Mouse (Mus musculus): ENCODE data around the gene Gadd45a.
A peak's percentile ranks its signal among the peaks of the same experiment; 100 is the strongest.
"Not testable (repeated sequence)": the region's sequence is repeated elsewhere in the genome, so short reads cannot be mapped to it uniquely, and the experiment has no call there.

Gene Gadd45a

DNA sequence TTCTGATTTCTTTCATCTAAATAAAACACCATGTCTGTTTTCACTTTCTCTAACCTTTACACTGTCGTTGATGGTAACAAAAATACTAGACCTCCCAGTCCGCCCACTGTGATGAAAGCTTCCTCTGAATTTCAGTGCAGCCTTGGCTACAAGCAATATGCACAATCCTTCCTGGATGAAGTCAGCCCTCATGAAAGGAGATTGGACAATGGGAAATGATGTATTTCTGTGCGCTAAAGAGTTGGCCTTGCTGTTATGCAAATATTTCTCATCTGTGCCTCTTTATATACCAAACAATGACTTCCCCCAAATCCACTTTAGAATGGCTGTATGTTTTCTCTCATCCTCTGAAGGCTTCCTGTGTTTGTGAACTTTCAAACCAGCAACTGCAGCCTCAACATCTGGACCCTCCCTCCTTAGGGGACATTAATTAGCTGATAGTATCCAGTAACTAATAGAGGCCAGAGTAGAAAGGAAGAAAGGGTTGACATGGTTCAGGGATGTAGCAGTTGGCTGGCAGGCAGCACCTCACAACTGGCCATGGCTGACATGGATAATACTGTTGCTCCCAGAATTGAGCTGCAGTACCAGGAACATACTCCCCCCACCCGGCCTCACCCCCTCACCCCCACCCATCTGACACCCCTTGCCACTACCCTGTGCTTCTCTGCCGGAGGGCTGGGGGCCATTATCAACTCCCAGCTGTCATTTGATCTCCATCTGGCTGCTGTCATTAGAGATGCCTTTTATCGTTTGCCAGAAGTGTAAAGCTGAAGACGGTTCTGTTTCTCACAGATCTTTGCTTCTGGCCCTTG is 11.8 kb upstream of the Gadd45a start:
- peak; percentile 17 for DNase-seq (ENCODE audit: low spot score)

DNA sequence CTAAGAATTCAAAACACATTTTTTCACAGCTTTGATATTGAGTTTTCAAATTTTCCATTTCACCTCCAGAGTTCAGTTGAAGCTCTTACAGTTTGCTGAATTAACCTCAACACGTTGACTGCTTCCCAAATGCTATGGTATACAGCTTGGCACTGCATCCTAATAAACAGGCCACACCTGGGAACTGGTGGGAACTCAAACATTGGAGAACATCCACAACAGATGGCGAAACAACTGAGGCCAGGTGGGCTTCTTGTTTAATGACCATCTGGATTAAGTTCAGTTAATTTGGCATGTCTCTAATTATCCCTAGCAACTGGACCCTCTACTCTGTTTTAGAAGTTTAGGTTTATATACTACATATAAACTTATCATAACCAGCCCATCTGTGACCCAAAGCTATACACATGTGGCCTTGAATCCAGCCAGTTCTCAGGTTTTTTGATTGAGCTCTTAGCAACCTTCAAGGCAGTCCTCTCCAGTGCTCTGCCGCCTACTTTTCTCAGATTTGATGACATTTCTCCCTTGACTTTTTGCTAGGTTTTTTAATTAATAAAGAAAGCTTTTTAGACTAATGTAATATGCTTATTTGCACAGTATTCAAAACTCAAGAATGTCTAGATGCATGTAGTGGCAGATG is 10.9 kb upstream of the Gadd45a start:
- DNase-seq (ENCODE audit: low spot score) = no peak

DNA sequence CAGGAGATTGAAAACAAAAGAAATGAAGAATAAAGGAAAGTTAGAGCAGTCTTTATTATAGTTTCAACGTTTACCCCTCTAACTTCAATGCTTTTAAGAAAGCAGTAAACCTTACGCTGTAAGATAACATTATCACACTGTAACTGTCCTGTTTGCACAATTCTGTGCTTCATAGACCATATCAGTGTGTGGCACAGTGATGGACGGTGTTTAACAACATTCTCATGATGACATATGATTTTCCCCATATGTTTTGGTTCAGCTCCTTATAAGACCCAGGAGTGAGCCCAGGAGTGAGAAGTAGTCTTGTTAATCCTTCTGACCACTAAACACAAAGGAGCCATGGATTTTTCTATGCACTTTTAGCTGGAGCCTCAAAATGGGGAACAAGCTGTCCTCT is 9.7 kb upstream of the Gadd45a start:
- DNase-seq (ENCODE audit: low spot score) = no peak

DNA sequence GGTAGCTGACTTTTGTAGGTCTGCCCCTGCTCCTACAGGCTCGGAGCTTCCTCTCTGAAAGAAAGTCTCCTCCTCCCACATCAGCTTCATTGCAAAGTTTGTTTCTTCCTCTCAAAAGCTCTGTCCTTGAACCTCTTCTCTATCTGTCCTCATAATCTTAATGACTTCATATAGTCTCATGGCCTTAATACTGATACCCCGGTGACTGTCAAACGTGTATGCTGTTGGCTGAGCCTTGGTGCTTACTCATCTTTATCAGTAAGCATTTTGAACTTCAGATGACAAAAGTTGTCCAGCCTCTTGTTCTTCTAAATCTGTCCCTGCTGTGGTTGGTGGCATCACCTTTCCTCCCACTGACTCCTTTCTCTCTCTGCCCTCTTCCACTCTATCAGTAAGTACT is 8.2 kb upstream of the Gadd45a start:
- no peak for DNase-seq (ENCODE audit: low spot score)

DNA sequence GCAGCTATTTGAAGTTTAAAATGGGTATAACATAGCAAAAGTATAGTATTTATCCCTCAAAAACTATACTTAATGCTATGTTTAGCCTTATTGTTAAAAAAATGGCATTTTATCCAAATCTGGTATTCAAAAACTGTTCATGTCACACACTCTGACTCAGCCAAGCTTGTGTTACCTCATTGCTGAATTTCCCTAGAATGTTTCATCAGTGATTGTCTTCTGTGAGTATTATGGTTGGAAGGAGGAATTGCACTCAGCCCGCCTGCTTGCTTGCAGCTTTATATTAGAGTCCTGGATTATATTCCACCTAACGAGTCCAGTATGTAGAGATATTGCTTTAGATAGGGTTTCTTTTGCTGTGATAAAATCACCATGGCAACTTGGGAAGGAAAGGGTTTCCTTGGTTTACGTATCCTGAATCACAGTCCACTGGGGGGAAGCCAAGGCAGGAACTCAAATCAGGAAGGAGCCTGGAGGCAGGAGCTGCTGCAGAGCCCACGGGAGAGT is 3.7 kb upstream of the Gadd45a start:
- peak; percentile 16 for DNase-seq (ENCODE audit: low spot score)

DNA sequence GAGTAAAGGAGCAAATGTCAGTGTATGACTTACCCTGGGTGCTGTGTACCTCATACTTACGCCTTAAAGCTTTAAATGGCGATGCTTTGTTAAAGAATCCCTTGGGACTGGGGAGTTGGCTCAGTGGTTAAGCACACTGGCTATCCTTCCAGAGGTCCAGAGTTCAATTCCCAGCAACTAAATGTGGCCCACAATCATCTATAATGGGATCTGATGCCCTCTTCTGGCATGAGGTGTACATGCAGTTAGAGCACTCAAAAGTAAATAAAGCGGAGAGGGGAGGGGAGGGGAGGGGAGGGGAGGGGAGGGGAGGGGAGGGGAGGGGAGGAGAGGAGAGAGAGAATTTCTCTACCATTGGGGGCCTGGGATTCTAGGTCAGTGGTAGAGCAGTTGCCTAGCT is 1.7 kb upstream of the Gadd45a start:
- no peak for DNase-seq (ENCODE audit: low spot score)

DNA sequence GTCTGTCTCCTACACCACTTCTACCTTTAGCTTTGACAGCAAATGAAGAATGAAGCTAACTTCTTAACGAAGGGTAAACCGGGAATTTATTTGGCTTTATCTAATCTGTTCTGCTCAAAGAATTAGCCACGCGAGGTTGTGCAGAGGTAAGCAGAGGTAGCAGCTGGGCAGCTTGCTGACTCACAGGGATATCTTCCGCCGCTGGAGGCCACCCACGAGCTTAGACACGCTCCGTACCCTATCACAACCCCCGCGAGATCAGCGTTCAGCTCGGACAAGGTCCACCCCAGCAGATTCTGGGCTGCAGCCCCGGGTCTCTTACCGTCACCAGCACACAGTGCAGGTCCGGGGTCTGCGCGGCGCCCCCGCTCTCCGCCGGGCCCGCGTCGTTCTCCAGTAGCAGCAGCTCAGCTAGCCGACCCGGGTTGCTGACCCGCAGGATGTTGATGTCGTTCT is 873 bp downstream of the Gadd45a start:
- peak; percentile 88 for DNase-seq (ENCODE audit: low spot score)

DNA sequence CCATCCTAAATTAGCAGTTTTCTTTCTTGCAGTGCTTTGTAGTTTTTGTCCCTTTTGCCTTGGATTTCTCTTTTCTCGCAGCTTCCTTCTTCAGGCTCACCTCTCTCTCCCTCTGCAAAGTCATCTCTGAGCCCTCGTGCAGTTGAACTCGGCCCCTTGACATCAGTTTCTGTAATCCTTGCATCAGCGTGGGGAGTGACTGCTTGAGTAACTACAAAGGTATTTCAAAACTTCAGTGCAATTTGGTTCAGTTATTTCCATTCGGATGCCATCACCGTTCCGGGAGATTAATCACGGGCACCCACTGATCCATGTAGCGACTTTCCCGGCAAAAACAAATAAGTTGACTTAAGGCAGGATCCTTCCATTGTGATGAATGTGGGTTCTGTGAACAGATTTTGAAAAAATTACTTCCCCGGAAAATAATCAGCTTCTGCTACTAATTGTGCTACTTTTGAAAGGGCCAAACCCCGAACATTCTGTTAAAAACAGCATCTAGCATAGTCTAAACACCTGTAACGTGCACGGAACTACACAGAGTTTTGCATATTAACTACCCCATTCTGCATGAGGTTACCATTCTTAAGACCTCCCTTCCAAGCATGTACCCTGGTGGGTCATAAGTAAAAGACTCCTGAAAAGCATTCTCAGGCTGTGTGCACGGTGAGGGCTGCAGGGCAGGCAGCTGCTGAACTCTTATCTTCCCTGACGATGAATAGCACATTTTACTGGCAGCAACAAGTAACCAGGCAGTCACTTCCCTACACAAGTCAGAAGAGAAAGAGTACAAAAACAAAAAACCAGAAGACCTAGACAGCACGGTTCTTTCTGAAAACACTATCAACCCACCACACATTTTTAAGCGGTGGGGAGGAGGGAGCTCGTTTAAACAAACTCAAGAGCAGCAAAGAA is 1.6 kb downstream of the Gadd45a start:
- peak; percentile 43 for DNase-seq (ENCODE audit: low spot score)

DNA sequence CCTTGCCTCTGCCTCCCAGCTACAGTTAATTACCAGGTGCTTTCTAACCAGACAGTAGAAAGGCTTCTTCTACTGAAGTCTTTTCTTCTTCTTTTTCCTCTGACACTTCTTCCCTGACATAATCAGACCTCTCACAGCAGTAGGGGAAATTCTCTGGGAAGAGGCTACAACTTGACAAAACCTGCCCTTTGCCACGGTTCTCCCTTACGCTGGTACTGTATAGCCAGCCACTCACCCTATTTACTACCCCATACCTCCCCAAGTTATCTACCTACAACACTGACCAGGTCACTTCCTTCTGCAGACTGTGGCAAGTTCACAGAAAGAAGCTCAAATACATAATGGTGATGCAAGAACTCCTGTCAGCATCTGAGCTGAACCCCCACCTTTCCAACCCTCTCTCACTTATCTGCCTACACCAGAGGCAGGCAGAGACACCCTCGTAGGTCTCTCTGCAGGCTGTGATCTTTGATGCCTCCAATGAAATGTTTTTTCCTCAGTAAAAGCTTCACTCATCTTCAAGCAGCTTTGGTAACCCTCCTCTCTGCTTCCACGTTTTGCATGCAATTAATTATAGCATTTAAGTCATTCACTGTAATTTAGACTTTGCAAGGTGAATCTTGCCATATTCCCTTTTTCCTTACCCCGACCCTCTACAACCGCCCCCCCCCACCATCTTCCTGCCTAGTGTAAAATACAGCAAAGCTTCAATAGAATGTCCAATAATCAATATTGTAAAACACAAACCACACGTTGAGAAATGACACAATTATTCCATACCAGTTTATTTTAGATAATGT is 2.7 kb downstream of the Gadd45a start:
- no peak for DNase-seq (ENCODE audit: low spot score)

DNA sequence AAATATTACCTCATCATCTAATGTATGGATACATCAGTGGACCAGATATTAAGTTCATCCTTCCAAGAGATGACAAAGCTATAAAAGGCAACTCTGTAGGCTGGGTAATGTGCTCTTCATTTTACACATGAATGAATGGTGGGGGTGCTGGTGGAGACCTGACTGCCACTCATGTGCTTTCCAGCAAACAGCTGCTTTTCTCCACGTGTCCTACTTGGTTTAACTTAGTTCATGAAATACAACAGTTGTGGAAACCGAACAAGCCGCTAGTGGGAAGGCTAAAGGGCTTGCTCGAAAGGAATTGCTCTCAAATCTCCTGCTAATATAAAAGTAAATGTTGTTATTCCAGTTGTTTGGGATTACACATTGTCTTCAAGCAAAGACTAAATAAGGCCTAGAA is 3.7 kb downstream of the Gadd45a start:
- DNase-seq (ENCODE audit: low spot score) = no peak

DNA sequence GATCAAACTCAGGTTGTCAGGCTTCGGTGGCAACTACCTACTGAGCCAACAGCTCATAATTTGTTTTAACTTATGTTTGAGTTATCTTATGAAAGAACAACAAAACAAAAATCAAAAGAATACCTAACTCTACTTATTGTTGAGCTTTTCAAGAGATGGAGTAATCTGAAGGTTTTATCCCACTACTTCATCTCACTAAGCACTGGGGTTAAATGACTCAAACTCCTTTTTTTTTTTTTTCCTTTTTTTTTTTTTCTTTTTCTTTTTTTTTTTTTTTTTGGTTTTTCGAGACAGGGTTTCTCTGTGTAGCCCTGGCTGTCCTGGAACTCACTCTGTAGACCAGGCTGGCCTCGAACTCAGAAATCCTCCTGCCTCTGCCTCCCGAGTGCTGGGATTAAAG is 4.3 kb downstream of the Gadd45a start:
- DNase-seq (ENCODE audit: low spot score) = not testable (repeated sequence)

DNA sequence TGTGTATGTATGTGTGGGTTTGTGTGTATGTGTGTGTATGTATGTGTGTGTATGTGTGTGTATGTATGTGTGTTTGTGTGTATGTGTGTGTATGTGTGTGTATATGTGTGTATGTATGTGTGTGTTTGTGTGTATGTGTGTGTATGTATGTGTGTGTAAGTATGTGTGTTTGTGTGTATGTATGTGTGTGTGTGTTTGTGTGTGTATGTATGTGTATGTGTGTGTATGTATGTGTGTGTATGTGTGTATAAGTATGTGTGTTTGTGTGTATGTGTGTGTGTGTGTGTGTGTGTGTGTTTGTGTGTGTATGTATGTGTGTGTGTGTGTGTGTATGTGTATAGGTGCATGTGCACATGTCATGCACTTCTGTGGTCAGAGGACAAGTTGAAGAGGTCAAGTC is 4.7 kb downstream of the Gadd45a start:
- DNase-seq (ENCODE audit: low spot score) = not testable (repeated sequence)

DNA sequence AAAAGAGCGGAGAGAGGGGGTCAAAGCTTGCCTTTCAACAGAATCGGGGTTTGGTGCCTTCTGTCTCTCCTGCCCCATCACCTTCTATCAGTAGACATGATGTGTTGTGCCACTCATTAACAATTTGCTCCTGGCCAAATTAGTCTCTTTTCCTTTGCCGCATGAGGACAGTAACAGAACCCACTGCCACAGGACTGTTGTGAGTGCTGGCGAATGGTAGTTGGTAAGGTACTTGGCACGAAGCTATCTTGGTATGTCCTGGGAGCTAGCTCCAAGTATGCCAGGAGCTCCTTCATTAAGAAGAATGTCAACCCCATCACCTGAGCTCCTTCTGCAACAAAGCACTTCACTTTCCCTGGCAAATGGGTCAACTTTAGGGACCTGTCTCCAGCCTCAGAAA is 6.4 kb downstream of the Gadd45a start:
- DNase-seq (ENCODE audit: low spot score) = no peak

DNA sequence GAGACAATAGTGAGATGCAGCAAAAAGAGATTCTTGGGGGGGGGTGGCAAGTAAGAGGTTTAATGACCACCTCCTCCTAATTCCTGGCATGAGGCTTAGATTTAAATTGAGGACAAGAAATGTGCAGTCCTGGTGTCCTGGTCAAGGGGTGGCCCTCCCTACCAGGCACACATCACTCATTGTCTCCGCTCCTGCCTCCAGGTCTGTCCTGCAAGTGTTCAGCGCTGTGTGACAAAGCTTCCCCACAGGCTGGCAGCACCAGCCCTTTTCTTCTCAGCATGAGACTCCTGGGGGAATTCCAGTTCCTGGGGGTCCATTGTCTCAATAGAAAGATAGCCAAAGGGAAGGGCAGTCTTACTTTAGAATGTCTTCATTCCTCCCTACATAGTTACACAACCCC is 6.8 kb downstream of the Gadd45a start:
- DNase-seq (ENCODE audit: low spot score) = no peak

DNA sequence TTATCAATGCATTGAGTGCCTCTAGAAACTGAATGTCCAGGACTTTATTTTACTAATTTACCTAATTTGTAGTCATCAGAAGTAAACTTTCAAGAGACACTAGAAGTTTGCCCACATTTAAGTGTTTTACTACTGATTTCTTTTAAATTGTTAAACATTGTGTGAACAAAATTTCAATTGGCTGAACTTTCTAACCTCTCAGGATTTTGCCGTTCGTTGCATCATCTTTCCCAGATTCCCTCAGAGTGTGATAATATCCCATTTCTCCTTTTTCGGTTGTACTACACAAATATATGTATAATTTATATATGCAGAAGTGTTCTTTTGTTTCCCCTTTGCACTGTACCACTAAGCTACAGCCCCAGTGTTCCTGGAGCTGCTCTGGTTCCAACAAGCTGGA is 7.3 kb downstream of the Gadd45a start:
- peak; percentile 12 for DNase-seq (ENCODE audit: low spot score)

DNA sequence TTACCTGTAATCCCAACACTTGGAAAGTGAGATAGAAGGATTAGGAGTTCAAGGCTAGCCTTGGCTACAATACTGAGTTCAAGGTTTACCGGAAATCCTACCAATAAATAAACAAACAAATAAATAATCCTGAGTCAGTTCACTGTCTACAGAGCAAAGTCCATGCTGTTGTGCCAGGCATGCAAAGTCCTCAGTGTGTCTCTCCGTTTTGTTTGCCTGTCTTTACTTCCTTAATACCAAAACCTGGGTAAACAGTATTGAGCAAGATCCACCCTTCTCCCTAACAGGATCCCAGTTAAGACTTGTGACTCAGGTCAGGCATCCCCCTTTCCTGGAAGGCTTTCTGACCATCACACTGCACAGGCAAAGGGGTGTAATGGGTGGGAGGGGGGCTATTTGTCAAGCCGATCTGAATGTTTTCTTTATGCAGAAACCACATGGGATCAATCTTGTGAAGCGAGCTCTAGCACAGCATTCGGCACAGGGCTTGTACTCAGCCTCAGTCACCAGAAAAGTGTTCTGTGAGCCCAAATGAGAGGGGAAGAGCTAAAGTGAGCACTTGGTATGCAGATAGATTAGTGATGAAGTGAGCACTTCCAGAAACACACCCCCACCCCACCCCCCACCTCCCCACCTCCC is 7.8 kb downstream of the Gadd45a start:
- DNase-seq (ENCODE audit: low spot score) = no peak

DNA sequence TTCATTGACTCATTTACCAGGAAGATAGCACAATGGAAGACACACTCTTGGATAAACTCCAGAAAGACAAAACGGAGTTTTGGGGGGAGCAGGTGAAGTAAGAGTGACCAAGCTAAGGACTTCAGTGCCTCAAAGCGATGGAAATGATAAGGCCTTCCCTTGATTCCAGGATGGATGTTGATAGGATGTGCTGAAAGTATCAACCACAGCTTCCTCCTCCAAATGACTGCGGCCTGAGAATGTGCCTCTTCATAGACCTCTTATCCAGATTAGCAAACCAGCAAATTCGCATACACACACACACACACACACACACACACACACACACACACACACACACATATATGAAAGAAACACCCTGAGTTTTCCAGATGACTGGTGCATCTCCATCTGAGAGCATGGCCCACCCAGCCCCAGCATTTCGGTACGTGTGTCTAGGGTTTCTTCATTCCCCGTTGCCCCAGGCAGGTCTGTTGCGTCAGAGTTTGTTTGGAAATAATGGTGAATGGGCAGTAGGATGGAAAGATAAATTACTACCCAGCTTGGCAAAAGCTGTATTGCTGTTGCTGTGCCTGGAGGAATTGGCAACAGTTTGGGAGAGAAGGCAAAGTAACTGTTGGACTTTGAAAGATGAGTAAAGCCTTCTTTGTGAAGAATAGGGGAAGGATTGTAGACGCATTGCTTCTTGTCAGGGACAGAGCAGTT is 9.7 kb downstream of the Gadd45a start:
- DNase-seq (ENCODE audit: low spot score) = no peak

DNA sequence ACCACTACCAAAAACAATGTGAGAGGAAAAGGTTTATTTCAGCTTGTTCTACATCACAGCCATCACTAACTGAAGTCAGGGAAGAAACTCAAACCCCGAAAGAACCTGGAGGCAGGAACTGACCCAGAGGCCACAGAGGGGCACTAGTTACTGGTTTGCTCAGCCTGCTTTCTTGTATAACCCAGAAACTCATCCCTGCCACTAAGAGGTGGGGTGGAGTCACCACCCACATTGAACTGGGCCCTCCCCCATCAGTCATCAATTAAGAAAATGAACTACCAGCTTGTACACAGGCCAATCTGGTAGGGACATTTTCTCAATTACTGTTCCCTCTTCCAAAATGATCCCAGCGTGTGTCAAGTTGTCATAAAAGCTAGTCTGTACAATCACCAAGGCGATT is 10.6 kb downstream of the Gadd45a start:
- DNase-seq (ENCODE audit: low spot score) = no peak

DNA sequence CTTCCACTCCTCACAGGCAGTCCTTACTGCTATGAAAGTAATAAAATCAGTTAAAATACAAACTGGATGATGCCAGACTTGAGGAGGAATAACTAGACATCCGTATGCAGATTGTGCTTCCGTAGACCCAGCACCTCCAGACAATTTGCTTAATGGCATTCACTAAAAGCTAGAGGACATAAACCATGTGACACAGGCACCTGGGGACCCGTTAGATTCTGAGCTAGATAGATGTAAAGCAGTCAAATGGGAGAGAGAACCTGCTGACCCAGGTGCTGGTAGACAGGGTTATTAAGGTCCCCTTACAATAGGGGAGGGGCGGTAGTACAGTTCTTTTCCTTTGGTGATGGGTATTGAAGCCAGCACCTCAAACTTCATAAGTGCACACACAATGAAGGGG is 13.5 kb downstream of the Gadd45a start:
- no peak for DNase-seq (ENCODE audit: low spot score)

DNA sequence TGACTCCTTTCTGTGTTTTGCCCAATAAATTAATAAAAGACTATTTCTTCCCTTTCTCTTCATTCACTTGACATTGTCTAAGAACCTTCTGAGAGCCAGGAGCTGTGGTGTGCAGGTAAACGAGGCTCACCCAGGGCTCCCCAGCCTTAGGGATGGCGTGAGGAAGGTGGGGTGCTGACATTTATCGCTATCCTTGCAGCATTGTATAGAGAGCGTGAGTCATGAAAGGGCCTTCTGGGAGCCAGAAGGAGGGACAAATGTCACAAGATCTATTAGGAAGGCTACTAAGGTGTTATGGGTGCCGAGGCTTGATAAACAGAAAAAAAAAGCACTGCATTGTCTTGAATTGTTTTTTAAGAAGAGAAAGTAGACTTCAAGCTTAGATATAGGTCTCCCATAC is 15.9 kb downstream of the Gadd45a start:
- no peak for DNase-seq (ENCODE audit: low spot score)

Data from MN1 (cell line).